Mouse (Mus musculus) kidney, postnatal 36 days (tissue): ENCODE results near the gene Nos3.

Source experiments
- DNase-seq, 2 experiments: peaks; one replicate each; pipeline ENCODE4 v3.0.0; 2021 to 2022; ENCODE audit warnings: mixed read lengths in 2 of 2

Nos3 gene

GRCm38 (mm10) chr5:24427981-24428402 is 63.4 kb downstream of the Nos3 start:
- peak; percentile 90 to 91 for DNase-seq

GRCm38 (mm10) chr5:24428596-24428995 is 64.0 kb downstream of the Nos3 start:
- DNase-seq, result peak in 1 of 2 experiments; percentile 28

- no peak for DNase-seq
These were observed 69.4 kb downstream of the Nos3 start for GRCm38 (mm10) chr5:24433993-24434392.
